Mouse (Mus musculus) thymus, adult 2 months (tissue): ENCODE measurements around the gene Gm45713. TPM values are rescaled to one million over a fixed set of nuclear protein-coding genes. Genes with fewer than 3 reads are reported as not detected.
"Not testable (repeated sequence)": the region's sequence is repeated elsewhere in the genome, so short reads cannot be mapped to it uniquely, and the experiment has no call there.

Experiments used
- DNase-seq: peaks from one replicate; pipeline ENCODE4 v3.0.0; 2021
- H3K27ac ChIP-seq: fragments of 200-500 bp; 2 replicates; pipeline ENCODE4 v1.5.1; 2012; ENCODE audit warnings: low read length, control low read depth; ENCODE audit not compliant: control insufficient read depth, insufficient read depth
- H3K27me3 ChIP-seq: fragments of 200-500 bp; 2 replicates; pipeline ENCODE4 v1.6.1; 2012; ENCODE audit warnings: mild to moderate bottlenecking, low read length, moderate library complexity, mixed read lengths; ENCODE audit not compliant: control insufficient read depth, insufficient read depth
- H3K36me3 ChIP-seq: fragments of 200-500 bp; 2 replicates; pipeline ENCODE4 v1.6.1; 2012; ENCODE audit warnings: mild to moderate bottlenecking, low read length, moderate library complexity; ENCODE audit not compliant: control insufficient read depth, insufficient read depth
- H3K4me1 ChIP-seq: fragments of 200-500 bp; replicated peaks from 2 replicates; pipeline ENCODE4 v1.6.1; 2012; ENCODE audit warnings: low read length; ENCODE audit not compliant: control insufficient read depth, insufficient read depth
- H3K4me3 ChIP-seq: fragments of 200-500 bp; 2 replicates; pipeline ENCODE4 v1.5.1; 2012; ENCODE audit warnings: mild to moderate bottlenecking, low read length, control low read depth, moderate library complexity; ENCODE audit not compliant: control insufficient read depth, insufficient read depth
- CTCF ChIP-seq: fragments of 200-500 bp; IDR thresholded peaks from 2 replicates; pipeline ENCODE4 v1.5.1; 2012; ENCODE audit warnings: mild to moderate bottlenecking, control low read depth, low read length, moderate library complexity, borderline replicate concordance; ENCODE audit not compliant: control insufficient read depth, poor library complexity, insufficient read depth; ENCODE audit errors: extremely low read depth
- POLR2A ChIP-seq: fragments of 200-500 bp; IDR thresholded peaks from 2 replicates; pipeline ENCODE4 v1.6.1; 2012; ENCODE audit warnings: mild to moderate bottlenecking, low read length, control low read depth, moderate library complexity; ENCODE audit not compliant: control insufficient read depth, poor library complexity, insufficient read depth; ENCODE audit errors: extremely low read depth
- WGBS: fragments of 180-500 bp; shearing (Covaris S2); methylation state at CpG from one replicate; pipeline ENCODE4 v1.1.7; 2018; 5-methylcytosine and 5-hydroxymethylcytosine counted together
- polyA plus RNA-seq: library from polyadenylated mRNA; depleted of rRNA; stranded (reverse); fragments of >200 nt; gene quantifications from 2 replicates; pipeline ENCODE4 v1.2.3, GENCODE M21; 2012

Gm45713 gene
- polyA plus RNA-seq, 1 experiment = 0.27 TPM

GRCm38 (mm10) chr7:45129318-45129717 lies 6.7 kb downstream of the Gm45713 start:
- peaks cover 24% of the 10 kb centered on the region for H3K36me3 ChIP-seq
- 2% methylated on average over 17 of the region's 17 CpGs for WGBS
- H3K4me3 ChIP-seq = peak overlapping the region; percentile 61
- TF ChIP-seq CTCF (no peak), POLR2A (no peak)
- peak overlapping the region; percentile 52 for H3K27ac ChIP-seq
- no peaks in the 10 kb centered on the region for H3K27me3 ChIP-seq
- peaks cover 29% of the 10 kb centered on the region for H3K4me1 ChIP-seq
- DNase-seq = no peak

- no peaks in the 10 kb centered on the region for H3K27me3 ChIP-seq
- H3K4me1 ChIP-seq = peaks cover 26% of the 10 kb centered on the region
- H3K4me3 ChIP-seq = peak within 1 kb of the TSS; percentile 84
- DNase-seq = peak; percentile 98
- peak within 1 kb of the TSS; percentile 52 for H3K27ac ChIP-seq
- under 1% methylated on average over 48 of the region's 48 CpGs for WGBS
- peaks cover 24% of the 10 kb centered on the region for H3K36me3 ChIP-seq
- peak; percentile 99 for TF ChIP-seq POLR2A
- peak; percentile 73; the same call in 1 of the 2 replicates for TF ChIP-seq CTCF
These were observed 7.3 kb downstream of the Gm45713 start, which contains the start of gene Rpl13a for GRCm38 (mm10) chr7:45128624-45129246. Rpl13a (minus strand) TSS chr7:45128761.

GRCm38 (mm10) chr7:45127700-45128224 lies 8.3 kb downstream of the Gm45713 start:
- WGBS = 3% methylated on average over 6 of the region's 6 CpGs

GRCm38 (mm10) chr7:45126844-45127699 lies 9.0 kb downstream of the Gm45713 start:
- peak overlapping the region; percentile 37 for H3K27ac ChIP-seq
- TF ChIP-seq POLR2A (no peak), CTCF (no peak)
- peaks cover 34% of the 10 kb centered on the region for H3K36me3 ChIP-seq
- no peak for DNase-seq
- 57% methylated on average over 21 of the region's 21 CpGs for WGBS
- H3K4me1 ChIP-seq = peaks cover 42% of the 10 kb centered on the region
- H3K4me3 ChIP-seq = peak overlapping the region; percentile 28
- H3K27me3 ChIP-seq = no peaks in the 10 kb centered on the region

More at GRCm38 (mm10) chr7:45127700-45128224, 8.3 kb downstream of the Gm45713 start:
- Histone ChIP-seq H3K27me3 (no peaks in the 10 kb centered on the region), H3K27ac (no peak overlapping the region; the same call in 1 of the 2 replicates), H3K4me1 (peaks cover 35% of the 10 kb centered on the region), H3K36me3 (peaks cover 27% of the 10 kb centered on the region), H3K4me3 (peak overlapping the region; percentile 84)
- no peak for TF ChIP-seq POLR2A
- DNase-seq = no peak

- Histone ChIP-seq H3K4me3 (no peak overlapping the region), H3K27me3 (no peaks in the 10 kb centered on the region), H3K27ac (no peak overlapping the region), H3K4me1 (peaks cover 49% of the 10 kb centered on the region), H3K36me3 (peaks cover 37% of the 10 kb centered on the region)
- TF ChIP-seq POLR2A (no peak), CTCF (no peak)
- DNase-seq = no peak
- 92% methylated on average over 17 of the region's 17 CpGs for WGBS
These were observed 9.7 kb downstream of the Gm45713 start for GRCm38 (mm10) chr7:45126147-45126843.

DNA sequence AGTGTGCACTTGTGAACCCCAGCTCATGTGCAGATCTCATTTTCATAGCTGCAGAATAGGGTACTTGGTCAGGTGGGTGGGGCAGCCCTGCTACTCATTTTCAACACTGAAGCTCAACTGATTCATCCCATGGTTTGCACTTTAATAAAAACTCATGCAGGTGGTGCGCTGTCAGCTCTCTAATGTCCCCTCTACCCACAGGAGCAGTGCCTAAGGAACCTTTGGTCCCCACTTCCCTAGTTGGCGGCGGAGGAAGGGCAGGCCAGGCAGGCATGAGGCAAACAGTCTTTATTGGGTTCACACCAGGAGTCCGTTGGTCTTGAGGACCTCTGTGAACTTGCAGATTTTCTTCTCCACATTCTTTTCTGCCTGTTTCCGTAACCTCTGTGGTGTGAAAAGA lies 10.4 kb downstream of the Gm45713 start:
- H3K36me3 ChIP-seq = peaks cover 37% of the 10 kb centered on the region
- H3K27ac ChIP-seq, DNase-seq, H3K4me3 ChIP-seq, H3K27me3 ChIP-seq: not testable (repeated sequence)
- H3K4me1 ChIP-seq = peaks cover 51% of the 10 kb centered on the region
- 90% methylated on average over 5 of the region's 5 CpGs for WGBS
